Mouse (Mus musculus) midbrain, embryonic 12.5 days (tissue): Measurements from ENCODE around the gene Gla. TPM values are rescaled to one million over a fixed set of nuclear protein-coding genes. Genes with fewer than 3 reads are reported as not detected.
A peak's percentile ranks its signal among the peaks of the same experiment; 100 is the strongest.

Source experiments
- ATAC-seq: fragments of 200-750 bp; cut with Nextera tagmentation; 2 replicates; pipeline ENCODE4 v1.8.0; 2017; ENCODE audit warnings: low read depth, moderate TSS enrichment, moderate library complexity; ENCODE audit not compliant: low FRiP score
- H3K27ac ChIP-seq: fragments of 300-500 bp; sonication (generic); replicated peaks from 2 replicates; pipeline ENCODE4 v1.5.1; 2016; ENCODE audit warnings: mild to moderate bottlenecking
- H3K27me3 ChIP-seq: fragments of 300-500 bp; sonication (generic); 2 replicates; pipeline ENCODE4 v1.6.1; 2016; ENCODE audit warnings: mild to moderate bottlenecking
- H3K36me3 ChIP-seq: fragments of 300-500 bp; sonication (generic); 2 replicates; pipeline ENCODE4 v1.6.1; 2016
- H3K4me1 ChIP-seq: fragments of 300-500 bp; sonication (generic); 2 replicates; pipeline ENCODE4 v1.6.1; 2016
- H3K4me2 ChIP-seq: fragments of 300-500 bp; sonication (generic); replicated peaks from 2 replicates; pipeline ENCODE4 v1.6.1; 2016; ENCODE audit warnings: mild to moderate bottlenecking, moderate library complexity
- H3K4me3 ChIP-seq: fragments of 300-500 bp; sonication (generic); 2 replicates; pipeline ENCODE4 v1.5.1; 2016; ENCODE audit warnings: mild to moderate bottlenecking
- H3K9ac ChIP-seq: fragments of 300-500 bp; sonication (generic); replicated peaks from 2 replicates; pipeline ENCODE4 v1.6.1; 2016; ENCODE audit warnings: mild to moderate bottlenecking, moderate library complexity
- H3K9me3 ChIP-seq: fragments of 300-500 bp; sonication (generic); 2 replicates; pipeline ENCODE4 v1.6.1; 2016; ENCODE audit warnings: mild to moderate bottlenecking
- WGBS: fragments of 180-500 bp; shearing (Covaris S2); methylation state at CpG from one replicate; pipeline ENCODE4 v1.1.7; 2016; 5-methylcytosine and 5-hydroxymethylcytosine counted together
- polyA plus RNA-seq: library from polyadenylated mRNA; unstranded; fragments of >200 nt; fragmentation: Nextera tagmentation; extraction: Ambion mirVana; gene quantifications from 2 replicates; pipeline ENCODE4 v1.2.1, GENCODE M21; 2016

Gene Gla
- polyA plus RNA-seq, 1 experiment from 2014 or later: 4.5 TPM

DNA sequence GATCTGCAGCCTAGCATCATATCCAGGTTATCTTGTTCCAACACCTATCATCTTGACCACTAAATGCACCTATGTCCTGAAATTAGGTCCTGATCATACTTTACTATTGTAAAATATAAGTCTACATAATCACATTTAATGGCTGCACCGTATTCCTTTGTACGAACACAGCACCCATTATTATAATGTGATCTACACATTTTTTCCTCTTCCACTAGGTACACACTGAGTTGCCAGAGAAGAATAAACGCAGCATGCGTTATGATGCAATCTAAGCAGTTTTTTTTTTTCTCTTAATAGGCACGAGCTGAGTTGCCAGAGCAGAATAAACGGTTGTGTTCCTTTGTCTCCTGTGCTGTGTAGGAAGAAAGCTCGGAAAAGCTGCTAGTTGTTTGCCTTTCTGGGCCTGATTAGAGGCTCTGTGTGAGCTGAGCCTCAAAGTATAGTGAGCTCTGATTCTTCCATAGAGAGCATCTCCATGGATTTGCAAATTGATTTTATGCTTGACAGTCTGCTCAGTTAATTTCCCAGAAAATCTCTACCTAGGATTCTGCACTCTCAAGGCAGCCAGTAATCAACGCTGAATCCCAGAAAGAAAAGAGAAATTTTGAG is 19.4 kb upstream of the Gla start:
- no peak overlapping the region for H3K9ac ChIP-seq
- H3K27ac ChIP-seq: peak overlapping the region; percentile 76
- no peak overlapping the region for H3K4me3 ChIP-seq
- peak; percentile 88 for ATAC-seq
- H3K9me3 ChIP-seq: no peaks in the 10 kb centered on the region
- H3K4me1 ChIP-seq: peaks cover 3% of the 10 kb centered on the region; the same call in 1 of the 2 replicates
- H3K27me3 ChIP-seq: peaks cover 46% of the 10 kb centered on the region
- peak overlapping the region; percentile 25 for H3K4me2 ChIP-seq
- 32% methylated on average over 8 of the region's 8 CpGs for WGBS
- H3K36me3 ChIP-seq: no peaks in the 10 kb centered on the region

DNA sequence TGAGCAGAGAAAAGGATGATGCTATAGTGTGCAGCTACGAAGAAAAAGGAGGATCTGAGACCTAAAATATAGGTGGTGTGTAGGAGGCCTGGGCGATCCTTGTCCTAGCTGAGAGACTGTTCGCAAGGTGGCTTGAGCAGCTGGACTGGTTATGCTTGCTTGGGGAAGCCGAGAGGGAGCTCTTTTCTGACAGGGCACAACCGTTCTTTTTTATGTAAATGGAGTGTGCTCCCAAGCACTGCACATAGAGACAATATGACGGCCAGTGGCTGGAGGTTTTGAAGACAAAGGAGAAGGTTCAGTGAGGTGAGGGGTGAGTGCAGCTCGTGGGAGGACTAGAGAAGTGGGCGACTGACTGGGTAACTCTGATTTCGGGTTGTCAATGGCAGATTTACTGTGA is 18.8 kb upstream of the Gla start:
- no peaks in the 10 kb centered on the region for H3K36me3 ChIP-seq
- H3K4me1 ChIP-seq: peaks cover 3% of the 10 kb centered on the region; the same call in 1 of the 2 replicates
- no peaks in the 10 kb centered on the region for H3K9me3 ChIP-seq
- ATAC-seq: peak; percentile 71
- H3K4me2 ChIP-seq: peak overlapping the region; percentile 25
- H3K4me3 ChIP-seq: no peak overlapping the region
- WGBS: 38% methylated on average over 9 of the region's 9 CpGs
- peaks cover 46% of the 10 kb centered on the region for H3K27me3 ChIP-seq
- peak overlapping the region; percentile 76 for H3K27ac ChIP-seq
- H3K9ac ChIP-seq: no peak overlapping the region

DNA sequence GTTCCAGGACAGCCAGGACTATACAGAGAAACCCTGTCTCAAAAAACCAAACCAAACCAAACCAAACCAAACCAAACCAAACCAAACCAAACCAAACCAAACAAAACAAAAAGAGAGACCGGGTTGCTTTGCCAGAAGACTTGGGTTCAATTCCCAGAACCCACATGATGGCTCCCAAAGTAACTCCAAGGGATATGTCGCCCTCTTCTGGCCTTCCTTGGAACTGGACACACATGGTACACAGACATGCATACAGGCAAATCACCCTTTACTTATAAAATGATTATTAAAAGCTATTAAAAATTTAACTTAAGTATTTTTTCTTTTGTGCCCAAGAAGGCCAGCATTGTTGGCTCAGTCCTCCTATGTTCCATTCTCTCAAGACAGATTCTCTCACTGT is 13.4 kb upstream of the Gla start:
- Histone ChIP-seq H3K27me3 (peaks cover 24% of the 10 kb centered on the region), H3K4me3 (no peak overlapping the region), H3K9ac (no peak overlapping the region), H3K9me3 (no peaks in the 10 kb centered on the region), H3K36me3 (no peaks in the 10 kb centered on the region), H3K4me1 (no peaks in the 10 kb centered on the region), H3K4me2 (no peak overlapping the region), H3K27ac (no peak overlapping the region)
- ATAC-seq: no peak
- WGBS: 62% methylated on average over 2 of the region's 2 CpGs

DNA sequence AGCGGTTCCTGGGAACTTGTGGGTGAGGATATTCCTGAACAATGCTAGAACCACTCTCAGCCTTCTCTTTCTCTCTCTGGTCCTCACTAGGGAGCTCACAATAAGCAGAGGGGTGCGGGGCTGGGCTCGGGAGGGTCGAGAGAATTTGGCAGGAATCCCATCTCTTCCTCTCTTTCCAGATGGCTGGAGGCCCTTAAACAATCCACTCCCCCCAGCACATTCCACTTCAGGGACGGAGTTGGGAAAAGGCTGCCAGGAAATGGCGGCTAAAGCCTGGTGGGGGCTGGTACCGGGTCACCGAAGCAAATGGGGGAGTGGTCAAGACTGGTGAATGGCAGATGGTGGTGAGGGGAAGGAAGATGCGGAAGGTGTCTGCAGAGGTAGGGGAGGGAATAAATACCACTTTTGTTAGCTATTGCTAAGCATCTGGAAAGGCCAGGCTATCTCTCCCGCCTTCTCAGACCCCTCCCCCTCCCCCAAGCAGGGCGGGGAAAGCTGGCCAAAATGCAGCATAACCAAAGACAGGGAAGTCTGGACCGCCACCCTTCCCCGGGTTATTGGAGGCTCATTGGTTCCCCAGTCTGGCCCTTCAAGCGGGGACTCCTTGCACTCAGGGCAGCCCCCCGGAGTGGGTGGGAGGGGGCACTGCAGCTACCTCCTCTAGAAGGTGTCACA is 11.5 kb upstream of the Gla start:
- no peaks in the 10 kb centered on the region for H3K4me1 ChIP-seq
- peak overlapping the region; percentile 47 for H3K4me2 ChIP-seq

DNA sequence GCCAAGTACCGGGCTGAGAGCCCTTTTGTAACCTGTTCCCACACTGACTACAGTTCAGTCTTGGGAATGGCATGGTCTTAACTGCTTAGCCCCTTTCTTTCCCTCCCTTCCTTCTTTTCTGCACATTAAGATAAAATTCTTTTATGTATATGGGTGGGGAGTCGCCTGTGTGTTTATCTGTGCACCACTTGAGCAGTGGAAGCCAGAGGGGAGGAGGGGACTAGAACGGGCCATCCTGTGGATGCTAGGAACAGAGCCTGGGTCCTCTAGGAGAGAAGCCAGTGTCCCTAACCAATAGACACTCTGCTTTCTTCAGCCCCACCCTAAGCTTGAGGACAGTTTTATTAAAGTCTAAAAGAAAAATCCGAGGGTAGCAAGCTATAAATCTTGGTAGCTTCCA is 10.1 kb upstream of the Gla start:
- WGBS: 85% methylated on average over 4 of the region's 4 CpGs

More for the DNA sequence above, 11.5 kb upstream of the Gla start:
- Histone ChIP-seq H3K27ac (peak overlapping the region; percentile 66), H3K27me3 (peaks cover 7% of the 10 kb centered on the region), H3K4me3 (peak overlapping the region; percentile 28), H3K9me3 (no peaks in the 10 kb centered on the region), H3K36me3 (no peaks in the 10 kb centered on the region), H3K9ac (no peak overlapping the region)
- WGBS: 17% methylated on average over 15 of the region's 15 CpGs
- ATAC-seq: peak; percentile 88

DNA sequence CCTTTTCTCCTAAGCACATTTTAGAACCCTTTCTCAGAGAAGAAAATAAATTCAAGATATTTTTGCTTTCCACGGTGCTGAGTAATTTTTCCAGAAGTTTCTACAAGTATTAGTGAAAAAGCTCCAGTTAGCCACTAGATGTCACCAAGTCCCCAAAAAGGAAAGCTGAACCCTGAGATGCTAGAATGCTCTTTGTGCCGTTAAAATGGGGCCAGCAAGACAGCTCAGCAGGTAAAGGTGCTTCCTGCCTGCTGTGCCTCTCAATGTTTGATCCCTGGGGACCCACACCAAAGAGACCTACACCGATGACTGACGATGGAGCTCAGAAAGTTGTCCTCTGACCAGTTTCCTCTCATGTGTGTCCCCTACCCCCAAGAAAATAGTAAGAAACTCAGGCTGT is 8.5 kb upstream of the Gla start:
- no peaks in the 10 kb centered on the region for H3K9me3 ChIP-seq
- no peak overlapping the region for H3K9ac ChIP-seq
- no peaks in the 10 kb centered on the region for H3K4me1 ChIP-seq
- ATAC-seq: no peak
- H3K27ac ChIP-seq: no peak overlapping the region
- no peak overlapping the region for H3K4me3 ChIP-seq
- H3K4me2 ChIP-seq: no peak overlapping the region
- H3K27me3 ChIP-seq: no peaks in the 10 kb centered on the region
- WGBS: 45% methylated on average over 4 of the region's 4 CpGs
- H3K36me3 ChIP-seq: no peaks in the 10 kb centered on the region

More for the DNA sequence above, 10.1 kb upstream of the Gla start:
- H3K4me1 ChIP-seq: no peaks in the 10 kb centered on the region
- no peak overlapping the region for H3K4me3 ChIP-seq
- no peak for ATAC-seq
- H3K9me3 ChIP-seq: no peaks in the 10 kb centered on the region
- no peaks in the 10 kb centered on the region for H3K36me3 ChIP-seq
- no peak overlapping the region for H3K9ac ChIP-seq
- H3K27me3 ChIP-seq: no peaks in the 10 kb centered on the region
- H3K27ac ChIP-seq: no peak overlapping the region
- H3K4me2 ChIP-seq: no peak overlapping the region

DNA sequence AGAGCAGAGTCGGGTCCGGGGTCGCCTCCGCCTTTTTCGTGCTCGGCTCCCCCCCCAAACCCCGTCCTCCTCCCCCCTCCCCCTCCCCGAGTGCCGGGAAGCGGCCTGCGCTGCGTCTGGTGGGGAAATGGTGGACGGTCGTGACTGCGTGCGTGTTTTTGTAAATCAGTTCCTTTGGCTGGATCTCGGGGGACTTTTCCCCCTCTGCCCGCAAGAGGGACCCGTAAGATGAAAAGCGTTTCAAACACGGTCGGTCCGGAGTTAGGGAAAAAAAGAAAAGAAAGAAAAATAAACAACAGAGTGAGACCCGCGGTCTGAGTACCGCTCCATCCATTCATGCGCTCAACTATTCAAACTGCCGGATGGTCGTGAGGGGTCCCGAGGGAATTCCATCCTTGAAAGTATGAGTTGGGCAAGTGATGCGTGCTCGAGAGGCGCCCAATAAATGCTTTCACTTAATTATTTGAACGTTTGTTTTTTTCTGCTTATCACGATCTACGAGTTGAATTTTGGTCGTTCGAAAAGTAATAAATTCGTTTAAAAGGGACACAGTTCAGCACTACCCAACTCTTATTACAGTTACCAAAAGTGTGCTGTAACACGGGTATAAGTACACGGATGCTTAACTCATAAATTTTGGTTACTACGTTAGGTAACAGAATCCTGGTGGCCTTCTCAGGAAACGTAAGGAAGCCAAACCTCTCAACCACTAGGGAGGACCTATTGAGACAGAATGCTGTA is 625 bp upstream of the Gla start:
- Histone ChIP-seq H3K27ac (peak overlapping the region; percentile 91), H3K9ac (peak overlapping the region; percentile 53), H3K36me3 (0 out of 2 replicates have a peak, but pooled peaks cover 4% of the 10 kb centered on the region), H3K9me3 (no peaks in the 10 kb centered on the region), H3K4me2 (peak overlapping the region; percentile 52), H3K4me1 (peaks cover 10% of the 10 kb centered on the region), H3K27me3 (no peaks in the 10 kb centered on the region), H3K4me3 (peak overlapping the region; percentile 54)
- WGBS: 22% methylated on average over 40 of the region's 43 CpGs
- peak; percentile 85 for ATAC-seq

DNA sequence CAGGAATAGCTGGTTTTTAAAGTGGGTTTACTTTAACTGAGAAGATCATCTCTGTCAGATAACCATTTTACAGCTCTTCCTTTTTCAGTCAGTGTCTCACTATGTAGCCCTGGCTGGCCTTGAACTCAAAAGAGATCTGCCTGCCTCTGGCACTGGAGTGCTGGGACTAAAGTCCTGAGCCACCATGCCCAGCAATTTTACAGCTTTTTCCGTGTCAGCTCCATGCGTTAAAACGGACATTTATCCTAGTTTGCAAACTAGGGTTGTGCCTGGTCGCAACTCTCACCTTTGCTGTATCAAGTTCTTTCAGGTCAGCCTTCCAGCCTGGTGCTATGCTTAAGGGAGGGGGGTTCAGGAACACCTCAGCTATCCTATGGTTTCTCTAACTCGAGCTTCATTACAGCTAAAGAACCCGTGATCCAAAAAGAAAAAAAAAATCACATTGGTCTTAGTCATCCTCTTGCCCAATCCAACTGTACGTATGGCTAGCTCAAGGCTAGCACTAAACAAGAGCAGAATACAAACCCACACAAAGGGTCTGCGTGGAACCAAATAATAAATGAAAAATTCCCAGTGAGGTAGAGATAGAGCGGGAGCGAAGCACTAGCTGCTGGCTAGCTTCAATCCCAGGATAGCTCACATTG is 881 bp downstream of the Gla start:
- ATAC-seq: no peak
- Histone ChIP-seq H3K4me1 (peaks cover 10% of the 10 kb centered on the region), H3K36me3 (0 out of 2 replicates have a peak, but pooled peaks cover 4% of the 10 kb centered on the region), H3K27ac (no peak overlapping the region), H3K27me3 (no peaks in the 10 kb centered on the region), H3K4me3 (peak overlapping the region; percentile 53), H3K9me3 (no peaks in the 10 kb centered on the region), H3K4me2 (peak overlapping the region; percentile 55), H3K9ac (peak overlapping the region; percentile 53)
- 35% methylated on average over 10 of the region's 10 CpGs for WGBS

DNA sequence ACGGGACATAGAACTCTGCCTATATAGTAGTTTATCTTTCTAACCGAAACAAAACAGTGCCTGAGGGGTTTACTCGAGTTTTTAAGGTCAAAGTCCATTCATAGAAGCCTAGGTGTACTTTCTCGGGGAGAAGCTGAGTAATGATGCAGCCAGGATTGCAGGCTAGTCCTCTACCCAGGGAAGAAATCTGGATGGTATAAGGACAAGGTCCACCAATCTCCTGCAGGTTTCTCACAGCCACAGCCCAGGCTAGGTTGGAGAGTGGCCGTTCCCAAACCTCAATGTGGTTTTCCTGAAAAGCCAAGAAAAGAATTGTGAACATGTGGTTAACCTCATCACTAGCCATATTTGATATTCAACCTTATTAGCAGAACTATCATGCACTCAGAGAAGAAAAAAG is 11.1 kb downstream of the Gla start:
- no peak overlapping the region for H3K4me2 ChIP-seq
- peaks cover 14% of the 10 kb centered on the region for H3K36me3 ChIP-seq
- no peaks in the 10 kb centered on the region for H3K9me3 ChIP-seq
- H3K4me1 ChIP-seq: no peaks in the 10 kb centered on the region
- WGBS: 71% methylated on average over 5 of the region's 5 CpGs
- H3K27ac ChIP-seq: no peak overlapping the region
- no peak overlapping the region for H3K9ac ChIP-seq
- H3K4me3 ChIP-seq: no peak overlapping the region
- no peaks in the 10 kb centered on the region for H3K27me3 ChIP-seq
- no peak for ATAC-seq

DNA sequence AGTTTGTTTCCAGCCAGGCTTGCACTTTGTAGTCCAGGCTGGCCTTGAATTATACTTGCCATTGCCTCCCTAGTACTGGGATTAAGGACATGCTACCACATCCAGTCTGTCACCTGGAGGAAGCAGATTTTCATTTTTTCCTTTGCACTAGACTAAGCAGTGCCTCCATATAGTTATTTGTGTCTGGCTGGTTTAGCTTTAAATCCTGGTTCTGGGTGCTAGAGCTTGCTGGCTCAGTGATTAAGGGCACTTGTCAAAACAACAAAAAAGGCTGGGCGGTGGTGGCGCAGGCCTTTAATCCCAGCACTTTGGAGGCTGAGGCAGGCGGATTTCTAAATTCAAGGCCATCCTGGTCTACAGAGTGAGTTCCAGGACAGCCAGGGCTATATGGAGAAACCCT is 11.9 kb downstream of the Gla start:
- Histone ChIP-seq H3K9me3 (no peaks in the 10 kb centered on the region), H3K36me3 (peaks cover 14% of the 10 kb centered on the region)
- 86% methylated on average over 3 of the region's 3 CpGs for WGBS

DNA sequence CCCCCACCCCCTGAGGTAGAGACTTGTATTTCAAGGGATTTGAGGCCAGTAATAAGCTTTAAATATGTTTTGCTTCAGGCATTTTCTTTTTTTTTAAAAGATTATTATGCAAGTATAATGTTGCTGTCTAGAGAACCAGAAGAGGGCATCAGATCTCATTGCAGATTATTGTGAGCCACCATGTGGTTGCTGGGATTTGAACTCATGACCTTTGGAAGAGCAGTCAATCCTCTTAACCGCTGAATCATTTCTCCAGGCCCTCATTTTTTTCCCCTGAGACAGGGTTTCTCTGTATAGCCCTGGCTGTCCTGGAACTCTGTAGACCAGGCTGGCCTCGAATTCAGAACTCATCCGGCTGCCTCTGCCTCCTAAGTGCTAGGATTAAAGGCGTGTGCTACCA is 12.7 kb downstream of the Gla start:
- Histone ChIP-seq H3K27ac (no peak overlapping the region), H3K4me1 (no peaks in the 10 kb centered on the region), H3K27me3 (no peaks in the 10 kb centered on the region), H3K4me2 (no peak overlapping the region), H3K9ac (no peak overlapping the region), H3K9me3 (no peaks in the 10 kb centered on the region), H3K4me3 (no peak overlapping the region), H3K36me3 (peaks cover 14% of the 10 kb centered on the region)
- ATAC-seq: no peak
- 87% methylated on average over 4 of the region's 4 CpGs for WGBS

More for the DNA sequence above, 11.9 kb downstream of the Gla start:
- H3K27me3 ChIP-seq: no peaks in the 10 kb centered on the region
- no peaks in the 10 kb centered on the region for H3K4me1 ChIP-seq
- H3K9ac ChIP-seq: no peak overlapping the region
- H3K4me2 ChIP-seq: no peak overlapping the region
- no peak for ATAC-seq
- no peak overlapping the region for H3K4me3 ChIP-seq
- H3K27ac ChIP-seq: no peak overlapping the region

DNA sequence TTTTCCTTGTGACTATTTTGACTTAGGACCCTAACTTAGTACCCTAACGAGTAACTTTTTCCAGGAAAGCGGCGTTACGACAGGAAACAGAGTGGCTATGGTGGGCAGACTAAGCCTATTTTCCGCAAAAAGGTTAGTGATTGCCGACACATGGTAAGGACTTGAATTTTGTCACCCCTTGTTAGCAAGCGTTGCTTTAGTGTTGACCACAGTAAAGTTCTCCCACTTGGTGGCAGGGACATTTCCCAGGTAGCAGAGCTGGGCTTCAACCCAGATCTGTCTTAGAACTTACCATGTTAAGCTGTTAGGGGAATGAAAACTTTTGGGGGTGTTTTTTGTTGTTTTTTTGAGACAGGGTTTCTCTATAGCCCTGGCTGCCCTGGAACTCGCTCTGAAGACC is 14.5 kb downstream of the Gla start:
- H3K4me2 ChIP-seq: peak overlapping the region; percentile 63
- no peaks in the 10 kb centered on the region for H3K4me1 ChIP-seq
- WGBS: 39% methylated on average over 8 of the region's 8 CpGs
- no peak for ATAC-seq
- H3K9me3 ChIP-seq: no peaks in the 10 kb centered on the region
- H3K27me3 ChIP-seq: no peaks in the 10 kb centered on the region
- H3K27ac ChIP-seq: no peak overlapping the region; the same call in 1 of the 2 replicates
- peak overlapping the region; percentile 69 for H3K9ac ChIP-seq
- H3K4me3 ChIP-seq: peak overlapping the region; percentile 55
- H3K36me3 ChIP-seq: peaks cover 14% of the 10 kb centered on the region
